Mouse (Mus musculus): ENCODE measurements around the gene Eif3k.

DNA sequence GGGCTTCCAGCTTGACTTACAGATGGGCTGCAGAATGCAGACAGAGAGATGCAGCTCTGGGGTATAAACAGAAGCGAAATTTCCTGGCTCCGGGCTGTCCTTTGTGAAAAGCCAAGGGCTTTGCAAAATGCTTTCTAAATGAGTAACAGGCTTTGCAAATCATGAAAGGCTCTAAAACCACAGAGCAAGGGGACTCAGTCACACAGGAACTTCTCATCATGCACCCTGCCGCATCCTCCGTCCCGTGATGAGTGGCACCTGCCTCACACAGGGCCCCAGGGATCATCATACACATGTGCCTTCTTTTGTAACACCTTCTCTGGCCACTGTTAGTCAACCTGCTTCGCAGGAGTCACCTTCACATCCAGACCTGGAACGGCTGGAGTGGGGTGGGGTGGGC lies 43.9 kb upstream of the Eif3k start:
- TF ChIP-seq POLR2A (IDR thresholded peaks at IDR 0.05; ENCODE audit: low read depth, low read length), result no peak
- no peak for TF ChIP-seq CTCF (conservative IDR thresholded peaks at IDR 0.05; ENCODE audit: insufficient read depth, insufficient read length, low read depth, low read length)

All from kidney, adult 2 months (tissue).